Mouse (Mus musculus) hindbrain, embryonic 12.5 days (tissue): ENCODE measurements at regions not wholly inside any gene's neighbourhood (a gene's known extent, or its start where the extent isn't known, plus 50 kb on each side); places are given as distances from the start of the nearest gene placed in this dataset.

Experiments
- ATAC-seq: fragments of 200-750 bp; cut with Nextera tagmentation; 2 replicates; pipeline ENCODE4 v1.8.0; 2017; ENCODE audit warnings: moderate TSS enrichment; ENCODE audit not compliant: low FRiP score
- H3K27ac ChIP-seq: fragments of 300-500 bp; sonication (generic); 2 replicates; pipeline ENCODE4 v1.5.1; 2016; ENCODE audit warnings: mild to moderate bottlenecking
- H3K27me3 ChIP-seq: fragments of 300-500 bp; sonication (generic); 2 replicates; pipeline ENCODE4 v1.6.1; 2016; ENCODE audit warnings: mild to moderate bottlenecking
- H3K36me3 ChIP-seq: fragments of 300-500 bp; sonication (generic); 2 replicates; pipeline ENCODE4 v1.6.1; 2016; ENCODE audit warnings: mild to moderate bottlenecking
- H3K4me1 ChIP-seq: fragments of 300-500 bp; sonication (generic); 2 replicates; pipeline ENCODE4 v1.6.1; 2016
- H3K4me2 ChIP-seq: fragments of 300-500 bp; sonication (generic); replicated peaks from 2 replicates; pipeline ENCODE4 v1.6.1; 2016; ENCODE audit warnings: mild to moderate bottlenecking
- H3K4me3 ChIP-seq: fragments of 300-500 bp; sonication (generic); 2 replicates; pipeline ENCODE4 v1.5.1; 2016; ENCODE audit warnings: mild to moderate bottlenecking
- H3K9ac ChIP-seq: fragments of 300-500 bp; sonication (generic); 2 replicates; pipeline ENCODE4 v1.6.1; 2016; ENCODE audit warnings: mild to moderate bottlenecking, moderate library complexity
- H3K9me3 ChIP-seq: fragments of 300-500 bp; sonication (generic); replicated peaks from 2 replicates; pipeline ENCODE4 v1.6.1; 2016; ENCODE audit warnings: mild to moderate bottlenecking
- WGBS: fragments of 180-500 bp; shearing (Covaris S2); methylation state at CpG from one replicate; pipeline ENCODE4 v1.1.7; 2016; 5-methylcytosine and 5-hydroxymethylcytosine counted together

DNA sequence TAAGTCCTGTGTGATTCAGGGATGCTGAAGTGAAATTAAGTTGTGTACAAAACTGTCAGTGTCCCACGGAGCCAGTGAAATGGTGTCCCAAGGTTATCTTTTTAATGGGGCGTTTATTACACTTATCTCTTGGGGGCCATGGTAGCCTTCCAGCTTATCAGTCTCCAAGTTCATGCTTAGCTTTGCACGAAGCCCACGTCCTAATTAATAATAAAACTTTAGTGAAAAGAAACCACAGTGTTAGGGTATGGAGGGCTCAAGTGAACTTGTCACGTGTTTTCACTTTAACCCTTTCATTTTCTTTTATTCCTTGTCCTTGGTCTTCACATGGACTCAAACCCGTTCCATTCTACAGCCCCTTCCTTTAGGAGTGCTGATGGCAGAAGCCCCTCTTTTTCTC, 105.9 kb downstream of the Fam76b start:
- H3K4me2 ChIP-seq = no peak overlapping the region
- no peak overlapping the region for H3K4me3 ChIP-seq
- no peak for ATAC-seq
- H3K4me1 ChIP-seq = 0 out of 2 replicates have a peak, but pooled peaks cover 4% of the 10 kb centered on the region
- H3K9ac ChIP-seq = no peak overlapping the region
- H3K9me3 ChIP-seq = no peaks in the 10 kb centered on the region; the same call in 1 of the 2 replicates
- no peaks in the 10 kb centered on the region for H3K27me3 ChIP-seq
- no peaks in the 10 kb centered on the region for H3K36me3 ChIP-seq
- WGBS = 76% methylated on average over 6 of the region's 6 CpGs
- no peak overlapping the region for H3K27ac ChIP-seq

- 86% methylated on average over 2 of the region's 2 CpGs for WGBS
- Histone ChIP-seq H3K9me3 (no peaks in the 10 kb centered on the region), H3K4me1 (0 out of 2 replicates have a peak, but pooled peaks cover 2% of the 10 kb centered on the region), H3K4me2 (no peak overlapping the region), H3K27ac (no peak overlapping the region), H3K27me3 (no peaks in the 10 kb centered on the region), H3K9ac (no peak overlapping the region), H3K4me3 (no peak overlapping the region), H3K36me3 (no peaks in the 10 kb centered on the region)
- no peak for ATAC-seq
Observed at GRCm38 (mm10) chr9:13937301-13937700, 109.8 kb downstream of the Fam76b start.

GRCm38 (mm10) chr9:13946519-13946918, 119.0 kb downstream of the Fam76b start:
- H3K9me3 ChIP-seq = no peaks in the 10 kb centered on the region
- WGBS = 81% methylated on average over 3 of the region's 3 CpGs
- H3K4me2 ChIP-seq = no peak overlapping the region
- H3K4me3 ChIP-seq = no peak overlapping the region
- no peak overlapping the region for H3K27ac ChIP-seq
- no peaks in the 10 kb centered on the region for H3K27me3 ChIP-seq
- no peak overlapping the region for H3K9ac ChIP-seq
- no peaks in the 10 kb centered on the region for H3K36me3 ChIP-seq
- no peak for ATAC-seq
- H3K4me1 ChIP-seq = no peaks in the 10 kb centered on the region

GRCm38 (mm10) chr9:13952157-13952556, 124.6 kb downstream of the Fam76b start:
- no peak for ATAC-seq
- no peak overlapping the region for H3K4me3 ChIP-seq
- no peaks in the 10 kb centered on the region for H3K4me1 ChIP-seq
- H3K27ac ChIP-seq = no peak overlapping the region
- no peaks in the 10 kb centered on the region for H3K27me3 ChIP-seq
- no peak overlapping the region for H3K4me2 ChIP-seq
- no peaks in the 10 kb centered on the region for H3K9me3 ChIP-seq
- H3K36me3 ChIP-seq = no peaks in the 10 kb centered on the region
- no peak overlapping the region for H3K9ac ChIP-seq

- H3K27ac ChIP-seq = no peak overlapping the region
- H3K36me3 ChIP-seq = no peaks in the 10 kb centered on the region
- H3K4me3 ChIP-seq = no peak overlapping the region
- no peaks in the 10 kb centered on the region for H3K9me3 ChIP-seq
- no peaks in the 10 kb centered on the region for H3K27me3 ChIP-seq
- H3K4me1 ChIP-seq = no peaks in the 10 kb centered on the region
- no peak overlapping the region for H3K4me2 ChIP-seq
- WGBS = 73% methylated on average over 7 of the region's 7 CpGs
- ATAC-seq = no peak
- H3K9ac ChIP-seq = no peak overlapping the region
Observed at GRCm38 (mm10) chr9:13963140-13963763, 135.7 kb downstream of the Fam76b start.

GRCm38 (mm10) chr9:13963796-13964195, 136.3 kb downstream of the Fam76b start:
- ATAC-seq = no peak
- 76% methylated on average over 3 of the region's 3 CpGs for WGBS

GRCm38 (mm10) chr9:13964256-13964655, 136.7 kb downstream of the Fam76b start:
- Histone ChIP-seq H3K27me3 (no peaks in the 10 kb centered on the region), H3K36me3 (no peaks in the 10 kb centered on the region), H3K27ac (no peak overlapping the region), H3K4me2 (no peak overlapping the region), H3K4me3 (no peak overlapping the region), H3K9me3 (no peaks in the 10 kb centered on the region), H3K4me1 (no peaks in the 10 kb centered on the region), H3K9ac (no peak overlapping the region)
- no peak for ATAC-seq
- WGBS = 88% methylated on average over 4 of the region's 4 CpGs

More at GRCm38 (mm10) chr9:13963796-13964195, 136.3 kb downstream of the Fam76b start:
- no peak overlapping the region for H3K9ac ChIP-seq
- H3K4me3 ChIP-seq = no peak overlapping the region
- H3K36me3 ChIP-seq = no peaks in the 10 kb centered on the region
- H3K27me3 ChIP-seq = no peaks in the 10 kb centered on the region
- H3K4me2 ChIP-seq = no peak overlapping the region
- no peaks in the 10 kb centered on the region for H3K9me3 ChIP-seq
- H3K27ac ChIP-seq = no peak overlapping the region
- H3K4me1 ChIP-seq = no peaks in the 10 kb centered on the region

DNA sequence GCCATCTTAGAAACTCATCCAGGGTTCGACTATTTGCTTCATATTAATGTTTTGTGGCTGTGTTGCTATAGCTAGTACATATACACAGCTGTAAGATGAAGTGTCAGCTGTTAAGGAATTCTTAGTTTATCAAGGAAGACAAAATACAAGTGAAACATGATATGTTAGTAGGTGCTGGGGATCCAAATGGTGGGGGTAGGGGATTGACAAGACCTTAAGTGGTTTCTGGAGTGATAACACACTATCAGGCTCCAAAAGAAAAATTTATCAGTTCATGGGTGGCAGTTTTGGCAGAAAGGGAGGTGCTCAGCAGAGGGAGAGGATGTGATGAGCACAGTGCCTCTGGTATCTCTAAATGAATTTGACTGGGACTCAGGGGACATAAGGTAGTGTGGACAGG, 138.7 kb downstream of the Fam76b start:
- no peaks in the 10 kb centered on the region for H3K9me3 ChIP-seq
- H3K27me3 ChIP-seq = no peaks in the 10 kb centered on the region
- H3K9ac ChIP-seq = no peak overlapping the region
- 79% methylated on average over 1 of the region's 1 CpGs for WGBS
- H3K4me2 ChIP-seq = no peak overlapping the region
- H3K36me3 ChIP-seq = no peaks in the 10 kb centered on the region
- H3K27ac ChIP-seq = no peak overlapping the region
- no peaks in the 10 kb centered on the region for H3K4me1 ChIP-seq
- ATAC-seq = no peak
- no peak overlapping the region for H3K4me3 ChIP-seq

DNA sequence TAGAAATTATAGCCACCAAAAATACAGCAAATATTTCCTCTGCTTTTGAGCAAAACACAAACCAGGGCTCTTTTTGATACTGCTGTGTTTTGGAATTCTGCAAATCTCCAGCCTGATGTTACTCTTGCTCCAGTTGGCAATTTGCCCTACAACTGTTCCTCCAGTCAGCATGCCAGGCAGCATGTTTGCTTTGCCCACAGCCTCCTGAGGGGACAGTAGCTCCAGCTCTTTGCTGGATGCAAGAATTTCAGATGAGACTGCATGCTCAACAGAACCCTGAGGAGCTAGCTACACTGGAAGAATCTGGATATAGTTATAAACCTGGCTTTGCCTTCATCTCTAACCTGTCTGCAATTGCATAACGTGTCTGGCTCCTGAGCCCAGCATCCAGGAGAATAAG, 141.7 kb downstream of the Fam76b start:
- H3K9ac ChIP-seq = no peak overlapping the region
- no peak for ATAC-seq
- H3K36me3 ChIP-seq = no peaks in the 10 kb centered on the region
- H3K27ac ChIP-seq = no peak overlapping the region
- no peaks in the 10 kb centered on the region for H3K4me1 ChIP-seq
- no peaks in the 10 kb centered on the region for H3K27me3 ChIP-seq
- H3K9me3 ChIP-seq = no peaks in the 10 kb centered on the region
- H3K4me2 ChIP-seq = no peak overlapping the region
- no peak overlapping the region for H3K4me3 ChIP-seq
- WGBS = 76% methylated on average over 1 of the region's 1 CpGs

- H3K27me3 ChIP-seq = no peaks in the 10 kb centered on the region
- H3K36me3 ChIP-seq = no peaks in the 10 kb centered on the region
- H3K4me2 ChIP-seq = no peak overlapping the region
- 75% methylated on average over 4 of the region's 4 CpGs for WGBS
- ATAC-seq = no peak
- no peak overlapping the region for H3K27ac ChIP-seq
- H3K9me3 ChIP-seq = no peaks in the 10 kb centered on the region
- H3K4me3 ChIP-seq = no peak overlapping the region
- H3K4me1 ChIP-seq = no peaks in the 10 kb centered on the region; the same call in 1 of the 2 replicates
- no peak overlapping the region for H3K9ac ChIP-seq
Observed at GRCm38 (mm10) chr9:13973600-13973999, 146.1 kb downstream of the Fam76b start.

GRCm38 (mm10) chr9:13974870-13975269, 147.4 kb downstream of the Fam76b start:
- no peak for ATAC-seq
- 69% methylated on average over 1 of the region's 1 CpGs for WGBS

GRCm38 (mm10) chr9:13978842-13979241, 151.3 kb downstream of the Fam76b start:
- no peak overlapping the region for H3K4me2 ChIP-seq
- no peaks in the 10 kb centered on the region for H3K9me3 ChIP-seq
- H3K9ac ChIP-seq = no peak overlapping the region
- WGBS = 31% methylated on average over 6 of the region's 6 CpGs
- H3K36me3 ChIP-seq = no peaks in the 10 kb centered on the region
- H3K27me3 ChIP-seq = no peaks in the 10 kb centered on the region
- no peaks in the 10 kb centered on the region; the same call in 1 of the 2 replicates for H3K4me1 ChIP-seq
- no peak overlapping the region for H3K27ac ChIP-seq
- ATAC-seq = peak; percentile 52; the same call in 1 of the 2 replicates
- H3K4me3 ChIP-seq = no peak overlapping the region

More at GRCm38 (mm10) chr9:13974870-13975269, 147.4 kb downstream of the Fam76b start:
- Histone ChIP-seq H3K36me3 (no peaks in the 10 kb centered on the region), H3K4me1 (no peaks in the 10 kb centered on the region; the same call in 1 of the 2 replicates), H3K4me3 (no peak overlapping the region), H3K9ac (no peak overlapping the region), H3K9me3 (no peaks in the 10 kb centered on the region), H3K27me3 (no peaks in the 10 kb centered on the region), H3K4me2 (no peak overlapping the region), H3K27ac (no peak overlapping the region)

DNA sequence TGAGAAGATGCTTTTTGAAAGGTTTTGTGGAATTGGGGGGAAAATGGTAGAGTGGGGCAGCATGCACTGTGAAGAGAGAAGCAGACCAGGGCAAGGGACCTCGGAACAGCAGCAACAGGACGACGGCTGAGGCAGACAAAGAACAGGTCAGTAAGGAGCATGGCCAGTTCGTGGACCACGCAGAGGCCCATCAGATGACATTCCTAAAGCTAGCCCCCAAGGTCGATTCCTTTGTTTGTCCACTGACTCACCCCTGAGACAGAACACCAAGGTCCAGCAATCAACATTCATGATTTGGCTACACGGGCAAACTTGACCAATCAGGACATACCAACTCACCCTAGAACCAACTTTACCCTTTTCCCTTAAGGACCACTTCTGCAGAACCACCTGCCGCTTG, 160.0 kb downstream of the Fam76b start:
- no peak overlapping the region for H3K27ac ChIP-seq
- no peak overlapping the region for H3K4me3 ChIP-seq
- no peaks in the 10 kb centered on the region for H3K4me1 ChIP-seq
- no peak overlapping the region for H3K9ac ChIP-seq
- H3K36me3 ChIP-seq = no peaks in the 10 kb centered on the region
- no peaks in the 10 kb centered on the region for H3K27me3 ChIP-seq
- no peak for ATAC-seq
- H3K9me3 ChIP-seq = no peaks in the 10 kb centered on the region
- WGBS = 88% methylated on average over 8 of the region's 8 CpGs
- no peak overlapping the region for H3K4me2 ChIP-seq
